Mouse (Mus musculus): ENCODE measurements around the gene Aqp9.

- TF ChIP-seq CTCF (IDR thresholded peaks at IDR 0.05; ENCODE audit: borderline replicate concordance, control insufficient read depth, extremely low read depth, insufficient read depth, low read length, poor library complexity) = no peak
- no peak for TF ChIP-seq POLR2A (IDR thresholded peaks at IDR 0.05; ENCODE audit: control insufficient read depth, extremely low read depth, insufficient read depth, low read length, poor library complexity)
Observed at GRCm38 (mm10) chr9:71148890-71149289, 19.6 kb downstream of the Aqp9 start.

All from thymus, adult 2 months (tissue).